Mouse (Mus musculus) lung, embryonic 15.5 days (tissue): ENCODE measurements around the gene Atraid. TPM values are rescaled to one million over a fixed set of nuclear protein-coding genes. Genes with fewer than 3 reads are reported as not detected.
A peak's percentile ranks its signal among the peaks of the same experiment; 100 is the strongest.

Experiments
- ATAC-seq: fragments of 200-750 bp; cut with Nextera tagmentation; 2 replicates; pipeline ENCODE4 v1.8.0; 2017; ENCODE audit warnings: moderate number of reproducible peaks, borderline replicate concordance; ENCODE audit not compliant: low FRiP score, low TSS enrichment; ENCODE audit errors: extremely low read depth
- H3K27ac ChIP-seq: fragments of 300-500 bp; sonication (generic); 2 replicates; pipeline ENCODE4 v1.5.1; 2015; ENCODE audit warnings: moderate library complexity, mild to moderate bottlenecking, inconsistent platforms
- H3K27me3 ChIP-seq: fragments of 300-500 bp; sonication (generic); 2 replicates; pipeline ENCODE4 v1.6.1; 2015; ENCODE audit warnings: inconsistent platforms
- H3K36me3 ChIP-seq: fragments of 300-500 bp; sonication (generic); 2 replicates; pipeline ENCODE4 v1.6.1; 2015; ENCODE audit warnings: inconsistent platforms
- H3K4me1 ChIP-seq: fragments of 300-500 bp; sonication (generic); 2 replicates; pipeline ENCODE4 v1.6.1; 2015; ENCODE audit warnings: inconsistent platforms
- H3K4me2 ChIP-seq: fragments of 300-500 bp; sonication (generic); 2 replicates; pipeline ENCODE4 v1.6.1; 2015; ENCODE audit warnings: inconsistent platforms, mild to moderate bottlenecking, moderate library complexity
- H3K4me3 ChIP-seq: fragments of 300-500 bp; sonication (generic); 2 replicates; pipeline ENCODE4 v1.5.1; 2015; ENCODE audit warnings: mild to moderate bottlenecking, inconsistent platforms
- H3K9ac ChIP-seq: fragments of 300-500 bp; sonication (generic); 2 replicates; pipeline ENCODE4 v1.6.1; 2015; ENCODE audit warnings: inconsistent platforms
- H3K9me3 ChIP-seq: fragments of 300-500 bp; sonication (generic); 2 replicates; pipeline ENCODE4 v1.6.1; 2016; ENCODE audit warnings: inconsistent platforms
- WGBS: fragments of 180-500 bp; shearing (Covaris S2); methylation state at CpG from one replicate; pipeline ENCODE4 v1.1.7; 2015; 5-methylcytosine and 5-hydroxymethylcytosine counted together
- polyA plus RNA-seq: library from polyadenylated mRNA; unstranded; fragments of >200 nt; fragmentation: Nextera tagmentation; extraction: Ambion mirVana; gene quantifications from 2 replicates; pipeline ENCODE4 v1.2.1, GENCODE M21; 2015

The Atraid gene
- polyA plus RNA-seq, 1 experiment from 2014 or later, result 154 TPM

GRCm38 (mm10) chr5:31083949-31084348, 35.8 kb downstream of the Atraid start:
- Histone ChIP-seq H3K27ac (no peak overlapping the region), H3K36me3 (no peaks in the 10 kb centered on the region), H3K9ac (no peak overlapping the region), H3K9me3 (no peaks in the 10 kb centered on the region), H3K4me1 (peaks cover 5% of the 10 kb centered on the region; the same call in 1 of the 2 replicates), H3K4me3 (no peak overlapping the region), H3K27me3 (peaks cover 31% of the 10 kb centered on the region), H3K4me2 (no peak overlapping the region)
- 16% methylated on average over 8 of the region's 8 CpGs for WGBS
- no peak for ATAC-seq

GRCm38 (mm10) chr5:31086606-31087005, 38.5 kb downstream of the Atraid start:
- no peak for ATAC-seq
- Histone ChIP-seq H3K27me3 (peaks cover 58% of the 10 kb centered on the region), H3K9me3 (no peaks in the 10 kb centered on the region), H3K4me1 (peaks cover 5% of the 10 kb centered on the region; the same call in 1 of the 2 replicates), H3K36me3 (no peaks in the 10 kb centered on the region), H3K4me3 (no peak overlapping the region), H3K9ac (no peak overlapping the region), H3K27ac (no peak overlapping the region), H3K4me2 (no peak overlapping the region)
- 18% methylated on average over 7 of the region's 7 CpGs for WGBS

GRCm38 (mm10) chr5:31087131-31087530, 39.0 kb downstream of the Atraid start:
- Histone ChIP-seq H3K9me3 (no peaks in the 10 kb centered on the region), H3K27ac (no peak overlapping the region), H3K36me3 (no peaks in the 10 kb centered on the region), H3K4me1 (peaks cover 5% of the 10 kb centered on the region; the same call in 1 of the 2 replicates), H3K27me3 (peaks cover 63% of the 10 kb centered on the region), H3K9ac (no peak overlapping the region), H3K4me3 (no peak overlapping the region), H3K4me2 (no peak overlapping the region)
- ATAC-seq, result no peak
- WGBS, result 62% methylated on average over 2 of the region's 2 CpGs

GRCm38 (mm10) chr5:31092231-31092975, 44.3 kb downstream of the Atraid start:
- Histone ChIP-seq H3K4me3 (peak overlapping the region; percentile 39), H3K4me1 (peaks cover 29% of the 10 kb centered on the region), H3K27me3 (peaks cover 97% of the 10 kb centered on the region), H3K4me2 (peak overlapping the region; percentile 79), H3K9ac (no peak overlapping the region), H3K9me3 (no peaks in the 10 kb centered on the region), H3K27ac (no peak overlapping the region), H3K36me3 (no peaks in the 10 kb centered on the region)
- WGBS, result 2% methylated on average over 53 of the region's 53 CpGs
- ATAC-seq, result no peak

- H3K27ac ChIP-seq, result no peak overlapping the region
- peak; percentile 48; the same call in 1 of the 2 replicates for ATAC-seq
- peaks cover 98% of the 10 kb centered on the region for H3K27me3 ChIP-seq
- H3K4me1 ChIP-seq, result peaks cover 29% of the 10 kb centered on the region
- H3K9ac ChIP-seq, result peak overlapping the region; percentile 16; the same call in 1 of the 2 replicates
- H3K4me2 ChIP-seq, result peak overlapping the region; percentile 79
- H3K36me3 ChIP-seq, result no peaks in the 10 kb centered on the region
- peak overlapping the region; percentile 39 for H3K4me3 ChIP-seq
- under 1% methylated on average over 42 of the region's 54 CpGs for WGBS
- H3K9me3 ChIP-seq, result no peaks in the 10 kb centered on the region
Measured at GRCm38 (mm10) chr5:31093151-31094041, 45.3 kb downstream of the Atraid start.

- no peak for ATAC-seq
- Histone ChIP-seq H3K9ac (no peak overlapping the region), H3K36me3 (no peaks in the 10 kb centered on the region), H3K27me3 (peaks cover 97% of the 10 kb centered on the region), H3K4me3 (peak overlapping the region; percentile 39), H3K4me2 (peak overlapping the region; percentile 79), H3K27ac (no peak overlapping the region), H3K9me3 (no peaks in the 10 kb centered on the region), H3K4me1 (peaks cover 29% of the 10 kb centered on the region)
- WGBS, result 3% methylated on average over 29 of the region's 29 CpGs
Measured at GRCm38 (mm10) chr5:31094100-31094798, 46.1 kb downstream of the Atraid start.

- under 1% methylated on average over 59 of the region's 59 CpGs for WGBS
- Histone ChIP-seq H3K27me3 (peaks cover 89% of the 10 kb centered on the region), H3K4me3 (peak overlapping the region; percentile 39), H3K9ac (no peak overlapping the region), H3K36me3 (no peaks in the 10 kb centered on the region), H3K27ac (no peak overlapping the region), H3K9me3 (no peaks in the 10 kb centered on the region), H3K4me2 (peak overlapping the region; percentile 79), H3K4me1 (peaks cover 29% of the 10 kb centered on the region)
- peak; percentile 66 for ATAC-seq
Measured at GRCm38 (mm10) chr5:31094799-31095691, 46.9 kb downstream of the Atraid start.

- WGBS, result 26% methylated on average over 11 of the region's 11 CpGs
- Histone ChIP-seq H3K27me3 (peaks cover 81% of the 10 kb centered on the region), H3K9me3 (no peaks in the 10 kb centered on the region), H3K4me2 (peak overlapping the region; percentile 79), H3K27ac (no peak overlapping the region), H3K4me3 (peak overlapping the region; percentile 39), H3K36me3 (no peaks in the 10 kb centered on the region), H3K9ac (no peak overlapping the region), H3K4me1 (peaks cover 29% of the 10 kb centered on the region)
- no peak for ATAC-seq
Measured at GRCm38 (mm10) chr5:31095711-31096480, 47.8 kb downstream of the Atraid start.
